Mouse (Mus musculus): ENCODE data around the gene Pnp2.
"Not testable (repeated sequence)": the region's sequence is repeated elsewhere in the genome, so short reads cannot be mapped to it uniquely, and the experiment has no call there.

Pnp2 gene

GRCm38 (mm10) chr14:50956724-50957123 is 932 bp downstream of the Pnp2 start:
- DNase-seq (ENCODE audit: low read depth, low spot score), result not testable (repeated sequence)

- DNase-seq (ENCODE audit: low read depth, low spot score), result not testable (repeated sequence)
These were observed 1.4 kb downstream of the Pnp2 start for GRCm38 (mm10) chr14:50957146-50957545.

- not testable (repeated sequence) for DNase-seq (ENCODE audit: low read depth, low spot score)
These were observed 2.6 kb downstream of the Pnp2 start for GRCm38 (mm10) chr14:50958289-50958995.

GRCm38 (mm10) chr14:50968216-50968980 is 12.6 kb downstream of the Pnp2 start:
- no peak for DNase-seq (ENCODE audit: low read depth, low spot score)

- DNase-seq (ENCODE audit: low read depth, low spot score), result no peak
These were observed 13.2 kb downstream of the Pnp2 start for GRCm38 (mm10) chr14:50969041-50969440.

GRCm38 (mm10) chr14:50969558-50970544 is 14.1 kb downstream of the Pnp2 start:
- no peak for DNase-seq (ENCODE audit: low read depth, low spot score)

- DNase-seq (ENCODE audit: low read depth, low spot score), result no peak
These were observed 15.0 kb downstream of the Pnp2 start for GRCm38 (mm10) chr14:50970822-50971221.

GRCm38 (mm10) chr14:50973054-50973453 is 17.3 kb downstream of the Pnp2 start:
- DNase-seq (ENCODE audit: low read depth, low spot score), result not testable (repeated sequence)

- no peak for DNase-seq (ENCODE audit: low read depth, low spot score)
These were observed 17.9 kb downstream of the Pnp2 start for GRCm38 (mm10) chr14:50973700-50974099.

GRCm38 (mm10) chr14:50975001-50975400 is 19.2 kb downstream of the Pnp2 start:
- no peak for DNase-seq (ENCODE audit: low read depth, low spot score)

- no peak for DNase-seq (ENCODE audit: low read depth, low spot score)
These were observed 20.9 kb downstream of the Pnp2 start for GRCm38 (mm10) chr14:50976674-50977073.

GRCm38 (mm10) chr14:50978451-50978850 is 22.7 kb downstream of the Pnp2 start:
- not testable (repeated sequence) for DNase-seq (ENCODE audit: low read depth, low spot score)

- no peak for DNase-seq (ENCODE audit: low read depth, low spot score)
These were observed 23.8 kb downstream of the Pnp2 start for GRCm38 (mm10) chr14:50979631-50980030.

GRCm38 (mm10) chr14:50981207-50981606 is 25.4 kb downstream of the Pnp2 start:
- no peak for DNase-seq (ENCODE audit: low read depth, low spot score)

GRCm38 (mm10) chr14:50981837-50982236 is 26.0 kb downstream of the Pnp2 start:
- DNase-seq (ENCODE audit: low read depth, low spot score), result no peak

GRCm38 (mm10) chr14:50987668-50988067 is 31.9 kb downstream of the Pnp2 start:
- DNase-seq (ENCODE audit: low read depth, low spot score), result no peak

- no peak for DNase-seq (ENCODE audit: low read depth, low spot score)
These were observed 35.2 kb downstream of the Pnp2 start for GRCm38 (mm10) chr14:50991037-50991436.

GRCm38 (mm10) chr14:50997088-50997487 is 41.3 kb downstream of the Pnp2 start:
- no peak for DNase-seq (ENCODE audit: low read depth, low spot score)

- no peak for DNase-seq (ENCODE audit: low read depth, low spot score)
These were observed 42.3 kb downstream of the Pnp2 start for GRCm38 (mm10) chr14:50997999-50998666.

GRCm38 (mm10) chr14:51007152-51007801 is 51.5 kb downstream of the Pnp2 start, which contains the start of gene Rnase10:
Gene Rnase10 (plus strand): TSS chr14:51007751.
- no peak for DNase-seq (ENCODE audit: low read depth, low spot score)
